Comparison of ENCODE assay signal across 24 mouse cellular contexts in the genomic region with DNA sequence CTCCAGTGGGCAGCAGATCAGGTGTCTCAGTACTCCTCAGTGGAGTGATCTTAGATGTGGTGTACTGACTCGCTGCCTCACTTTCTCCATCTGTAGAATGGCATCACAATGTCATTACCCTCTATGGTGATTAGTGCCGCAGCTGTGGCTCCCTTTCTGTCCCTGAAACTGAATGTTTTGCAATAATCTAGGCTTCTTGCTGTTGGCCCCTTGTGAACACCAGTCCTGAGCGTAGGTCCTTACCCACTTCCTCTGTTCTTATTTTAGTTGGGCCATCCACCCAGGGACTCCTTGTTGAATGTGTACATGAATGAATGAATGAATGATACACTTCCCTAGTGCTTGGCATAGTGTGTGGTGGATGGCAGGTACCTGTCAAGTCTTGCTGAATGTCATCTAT.
"Had no signal": no experiment of that assay in that cellular context is flagged by ENCODE, and none has a peak within 500 bp of the region (broad histone marks: within the 10 kb centered on the region; RNA-seq: fewer than 3 reads in every experiment).

No protein-coding gene starts in this region.

- H3K9me3 ChIP-seq: limb, embryonic 10.5 days; limb, embryonic 13.5 days; liver, embryonic 12.5 days; liver, embryonic 15.5 days; midbrain, embryonic 10.5 days had no signal

- DNase-seq: kidney, adult 2 months; kidney, postnatal 25 days; layer of hippocampus, adult 9-11 months; liver; lung, adult 2 months; lung, postnatal 14 days; lung, postnatal 4 days; midbrain, embryonic 14.5 days; right cerebral cortex, adult 18-20 months; right cerebral cortex, postnatal 14 days; right cerebral cortex, postnatal 4 days; thymus, adult 2 months; thymus, postnatal 25 days had no signal

- H3K36me3 ChIP-seq: limb, embryonic 10.5 days; limb, embryonic 13.5 days; liver, embryonic 12.5 days; liver, embryonic 15.5 days; midbrain, embryonic 10.5 days had no signal

- ATAC-seq: intestine, postnatal 0 days; liver, embryonic 12.5 days had no signal

- H3K4me2 ChIP-seq: limb, embryonic 13.5 days; liver, embryonic 12.5 days; liver, embryonic 15.5 days had no signal

- H3K27ac ChIP-seq: kidney, postnatal 0 days; layer of hippocampus, adult 2 months; limb, embryonic 10.5 days; limb, embryonic 13.5 days; liver, embryonic 12.5 days; liver, embryonic 15.5 days; midbrain, embryonic 10.5 days; stomach, postnatal 0 days had no signal

- H3K4me3 ChIP-seq: layer of hippocampus, adult 2 months; limb, embryonic 10.5 days; limb, embryonic 13.5 days; liver, embryonic 12.5 days; liver, embryonic 15.5 days; megakaryocyte, embryonic 14.5 days; midbrain, embryonic 10.5 days; myocyte had no signal

- H3K9ac ChIP-seq: limb, embryonic 13.5 days; liver, embryonic 12.5 days; liver, embryonic 15.5 days had no signal

- H3K27me3 ChIP-seq: limb, embryonic 13.5 days; liver, embryonic 12.5 days; liver, embryonic 15.5 days had no signal

- H3K4me1 ChIP-seq: liver, embryonic 12.5 days; liver, embryonic 15.5 days had no signal
